Mouse (Mus musculus): ENCODE measurements around the gene Ada. TPM values are rescaled to one million over a fixed set of nuclear protein-coding genes. Genes with fewer than 3 reads are reported as not detected.

Gene Ada
- total and polyA plus RNA-seq, 3 experiments, result 18.0 to 24.0 (median 19.9) TPM

DNA sequence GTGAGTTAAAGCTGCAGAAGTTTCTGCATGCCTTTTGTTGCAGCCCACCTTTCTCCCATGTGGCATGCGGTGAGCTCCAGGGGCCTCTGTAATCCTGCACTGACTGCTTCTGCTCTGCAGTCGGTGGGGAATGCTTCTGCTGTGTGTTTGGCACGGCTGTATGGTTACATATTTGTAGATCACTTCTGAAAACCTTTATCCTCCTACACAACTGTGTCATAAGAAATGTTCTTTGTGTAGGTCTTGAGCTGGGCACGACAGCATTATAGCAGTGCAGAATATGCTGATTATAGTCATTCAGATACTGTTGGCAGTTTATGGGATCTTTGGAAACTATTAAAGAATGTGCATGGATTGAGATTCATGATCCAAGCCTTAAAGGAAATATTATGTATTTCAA, 64.8 kb downstream of the Ada start:
- H3K36me3 ChIP-seq (replicated peaks in 1 of 2; ENCODE audit: control insufficient read depth in 1 of 2, insufficient read depth in 1 of 2, low read length in 1 of 2), result peaks cover 3 to 62% of the 10 kb centered on the region in 2 experiments
- H3K79me2 ChIP-seq (replicated peaks; ENCODE audit: control insufficient read depth, extremely low read depth, insufficient read depth, poor library complexity, severe bottlenecking), result peaks cover 100% of the 10 kb centered on the region
- no peak overlapping the region for H3K9ac ChIP-seq (ENCODE audit: insufficient read depth, low read depth)
- no peak overlapping the region for H3K4me3 ChIP-seq (replicated peaks in 1 of 3; ENCODE audit: low read depth in 2 of 3, low read length in 2 of 3, poor library complexity in 1 of 3)
- in situ Hi-C loops (cut with MboI; ENCODE audit: low pct_ligation_motif_present, low pct_unique_long_range_greater_than_20kb, low sequenced_read_pairs) (no loop called here), dilution Hi-C loops (cut with MboI; ENCODE audit: extremely low pct_ligation_motif_present, extremely low pct_unique_long_range_greater_than_20kb, low sequenced_read_pairs) (no loop called here)
- H3K27me3 ChIP-seq (replicated peaks), result no peaks in the 10 kb centered on the region
- no peaks in the 10 kb centered on the region for H3K9me3 ChIP-seq (replicated peaks; ENCODE audit: low read length)
- peaks cover 28 to 91% of the 10 kb centered on the region in 2 experiments for H3K4me1 ChIP-seq (ENCODE audit: control insufficient read depth in 1 of 2, insufficient read depth in 2 of 2)
- peak overlapping the region; percentile 76 for H3K27ac ChIP-seq (ENCODE audit: insufficient read depth, low read depth)
- no peak for DNase-seq (ENCODE audit: extremely low read depth)
- peak overlapping the region; percentile 38; the same call in 1 of the 2 replicates for H3K4me2 ChIP-seq (ENCODE audit: insufficient read depth, low read depth, poor library complexity, severe bottlenecking)
- TF ChIP-seq UBTF (IDR thresholded peaks at IDR 0.05; ENCODE audit: low read depth, low read length) (0 out of 2 replicates have a peak, but pooled peaks have one; percentile 25), USF1 (IDR thresholded peaks at IDR 0.05; ENCODE audit: low read depth, low read length) (no peak)

- dilution Hi-C loops (cut with MboI; ENCODE audit: extremely low pct_ligation_motif_present, extremely low pct_unique_long_range_greater_than_20kb, low sequenced_read_pairs) (no loop called here), in situ Hi-C loops (cut with MboI; ENCODE audit: low pct_ligation_motif_present, low pct_unique_long_range_greater_than_20kb, low sequenced_read_pairs) (no loop called here)
Observed at GRCm38 (mm10) chr2:163682344-163682743, 67.7 kb downstream of the Ada start.

GRCm38 (mm10) chr2:163676745-163677144, 73.3 kb downstream of the Ada start:
- no peaks in the 10 kb centered on the region for H3K27me3 ChIP-seq (replicated peaks)
- peak overlapping the region; percentile 40; the same call in 1 of the 2 replicates for H3K9ac ChIP-seq (ENCODE audit: insufficient read depth, low read depth)
- peaks cover 95% of the 10 kb centered on the region for H3K79me2 ChIP-seq (replicated peaks; ENCODE audit: control insufficient read depth, extremely low read depth, insufficient read depth, poor library complexity, severe bottlenecking)
- H3K4me2 ChIP-seq (ENCODE audit: insufficient read depth, low read depth, poor library complexity, severe bottlenecking), result peak overlapping the region; percentile 65; the same call in 1 of the 2 replicates
- peaks cover 10 to 52% of the 10 kb centered on the region in 2 experiments for H3K36me3 ChIP-seq (replicated peaks in 1 of 2; ENCODE audit: control insufficient read depth in 1 of 2, insufficient read depth in 1 of 2, low read length in 1 of 2)
- peak overlapping the region in 1 of 3 experiments; percentile 9 for H3K4me3 ChIP-seq (replicated peaks in 1 of 3; ENCODE audit: low read depth in 2 of 3, low read length in 2 of 3, poor library complexity in 1 of 3)
- dilution Hi-C loops (cut with MboI; ENCODE audit: extremely low pct_ligation_motif_present, extremely low pct_unique_long_range_greater_than_20kb, low sequenced_read_pairs) (no loop called here), in situ Hi-C loops (cut with MboI; ENCODE audit: low pct_ligation_motif_present, low pct_unique_long_range_greater_than_20kb, low sequenced_read_pairs) (no loop called here)
- H3K27ac ChIP-seq (ENCODE audit: insufficient read depth, low read depth), result peak overlapping the region; percentile 97
- no peaks in the 10 kb centered on the region for H3K9me3 ChIP-seq (replicated peaks; ENCODE audit: low read length)
- TF ChIP-seq ELF1 (IDR thresholded peaks at IDR 0.05; ENCODE audit: low read depth, low read length) (peak; percentile 60), MEF2A (IDR thresholded peaks at IDR 0.05; ENCODE audit: borderline replicate concordance, low read depth, low read length) (0 out of 2 replicates have a peak, but pooled peaks have one; percentile 21), SMC3 (IDR thresholded peaks at IDR 0.05; ENCODE audit: low read depth, low read length) (0 out of 2 replicates have a peak, but pooled peaks have one; percentile 2), MYC (IDR thresholded peaks at IDR 0.05; ENCODE audit: low read depth, low read length) (no peak), TBP (conservative IDR thresholded peaks at IDR 0.05; ENCODE audit: low read depth, low read length) (no peak), JUN (IDR thresholded peaks at IDR 0.05; ENCODE audit: insufficient read depth, low read depth, low read length) (no peak), GABPA (IDR thresholded peaks at IDR 0.05; ENCODE audit: insufficient replicate concordance, low read depth, low read length) (no peak), POLR2AphosphoS2 (IDR thresholded peaks at IDR 0.05; ENCODE audit: low read depth, low read length) (no peak), MAX (IDR thresholded peaks at IDR 0.05; ENCODE audit: low read length) (0 out of 2 replicates have a peak, but pooled peaks have one; percentile 43), HCFC1 (IDR thresholded peaks at IDR 0.05; ENCODE audit: low read depth, low read length) (no peak)
- DNase-seq (ENCODE audit: extremely low read depth), result peak; percentile 58
- peaks cover 48 to 87% of the 10 kb centered on the region in 2 experiments for H3K4me1 ChIP-seq (ENCODE audit: control insufficient read depth in 1 of 2, insufficient read depth in 2 of 2)

More at GRCm38 (mm10) chr2:163682344-163682743, 67.7 kb downstream of the Ada start:
- Histone ChIP-seq H3K9me3 (replicated peaks; ENCODE audit: low read length) (no peaks in the 10 kb centered on the region), H3K4me2 (ENCODE audit: insufficient read depth, low read depth, poor library complexity, severe bottlenecking) (0 out of 2 replicates have a peak overlapping the region, but pooled peaks have one; percentile 18), H3K79me2 (replicated peaks; ENCODE audit: control insufficient read depth, extremely low read depth, insufficient read depth, poor library complexity, severe bottlenecking) (peaks cover 98% of the 10 kb centered on the region), H3K36me3 (replicated peaks in 1 of 2; ENCODE audit: control insufficient read depth in 1 of 2, insufficient read depth in 1 of 2, low read length in 1 of 2) (peaks cover 6 to 66% of the 10 kb centered on the region in 2 experiments), H3K4me3 (replicated peaks in 1 of 3; ENCODE audit: low read depth in 2 of 3, low read length in 2 of 3, poor library complexity in 1 of 3) (no peak overlapping the region), H3K27me3 (replicated peaks) (no peaks in the 10 kb centered on the region), H3K9ac (ENCODE audit: insufficient read depth, low read depth) (no peak overlapping the region), H3K27ac (ENCODE audit: insufficient read depth, low read depth) (0 out of 2 replicates have a peak overlapping the region, but pooled peaks have one; percentile 0), H3K4me1 (ENCODE audit: control insufficient read depth in 1 of 2, insufficient read depth in 2 of 2) (peaks cover 40 to 87% of the 10 kb centered on the region in 2 experiments)
- no peak for DNase-seq (ENCODE audit: extremely low read depth)
- no peak for TF ChIP-seq NRF1 (IDR thresholded peaks at IDR 0.05; ENCODE audit: low read depth, low read length)
- TF ChIP-seq NELFE (IDR thresholded peaks at IDR 0.05; ENCODE audit: low read depth, low read length), result no peak
- no peak for TF ChIP-seq SIN3A (IDR thresholded peaks at IDR 0.05; ENCODE audit: low read length)
- TF ChIP-seq MAFK (IDR thresholded peaks at IDR 0.05; ENCODE audit: insufficient replicate concordance, low read length), result no peak
- TF ChIP-seq CHD2 (IDR thresholded peaks at IDR 0.05; ENCODE audit: low read length), result no peak
- no peak for TF ChIP-seq UBTF (IDR thresholded peaks at IDR 0.05; ENCODE audit: low read depth, low read length)
- TF ChIP-seq KAT2A (IDR thresholded peaks at IDR 0.05; ENCODE audit: insufficient replicate concordance, low read length), result no peak
- TF ChIP-seq MYC (IDR thresholded peaks at IDR 0.05; ENCODE audit: low read depth, low read length), result no peak
- TF ChIP-seq RAD21 (IDR thresholded peaks at IDR 0.05; ENCODE audit: low read depth, low read length), result no peak
- no peak for TF ChIP-seq POLR2AphosphoS2 (IDR thresholded peaks at IDR 0.05; ENCODE audit: low read depth, low read length)
- TF ChIP-seq POLR2A (IDR thresholded peaks at IDR 0.05; ENCODE audit: low read depth, low read length), result no peak
- no peak for TF ChIP-seq TCF12 (IDR thresholded peaks at IDR 0.05; ENCODE audit: low read depth, low read length)
- TF ChIP-seq MAX (IDR thresholded peaks at IDR 0.05; ENCODE audit: low read length), result no peak
- no peak for TF ChIP-seq PAX5 (IDR thresholded peaks at IDR 0.05; ENCODE audit: low read length)
- no peak for TF ChIP-seq RCOR1 (conservative IDR thresholded peaks at IDR 0.05; ENCODE audit: low read depth, low read length)
- TF ChIP-seq CHD1 (IDR thresholded peaks at IDR 0.05; ENCODE audit: low read depth, low read length), result no peak
- no peak for TF ChIP-seq MEF2A (IDR thresholded peaks at IDR 0.05; ENCODE audit: borderline replicate concordance, low read depth, low read length)
- TF ChIP-seq E2F4 (IDR thresholded peaks at IDR 0.05; ENCODE audit: insufficient replicate concordance, low read depth, low read length), result no peak
- TF ChIP-seq MXI1 (IDR thresholded peaks at IDR 0.05; ENCODE audit: low read depth, low read length), result no peak
- TF ChIP-seq ZMIZ1 (IDR thresholded peaks at IDR 0.05; ENCODE audit: low read depth, low read length), result no peak

Data from CH12.LX (cell line).